15 mouse cellular contexts compared by ENCODE assay signal in the genomic region with DNA sequence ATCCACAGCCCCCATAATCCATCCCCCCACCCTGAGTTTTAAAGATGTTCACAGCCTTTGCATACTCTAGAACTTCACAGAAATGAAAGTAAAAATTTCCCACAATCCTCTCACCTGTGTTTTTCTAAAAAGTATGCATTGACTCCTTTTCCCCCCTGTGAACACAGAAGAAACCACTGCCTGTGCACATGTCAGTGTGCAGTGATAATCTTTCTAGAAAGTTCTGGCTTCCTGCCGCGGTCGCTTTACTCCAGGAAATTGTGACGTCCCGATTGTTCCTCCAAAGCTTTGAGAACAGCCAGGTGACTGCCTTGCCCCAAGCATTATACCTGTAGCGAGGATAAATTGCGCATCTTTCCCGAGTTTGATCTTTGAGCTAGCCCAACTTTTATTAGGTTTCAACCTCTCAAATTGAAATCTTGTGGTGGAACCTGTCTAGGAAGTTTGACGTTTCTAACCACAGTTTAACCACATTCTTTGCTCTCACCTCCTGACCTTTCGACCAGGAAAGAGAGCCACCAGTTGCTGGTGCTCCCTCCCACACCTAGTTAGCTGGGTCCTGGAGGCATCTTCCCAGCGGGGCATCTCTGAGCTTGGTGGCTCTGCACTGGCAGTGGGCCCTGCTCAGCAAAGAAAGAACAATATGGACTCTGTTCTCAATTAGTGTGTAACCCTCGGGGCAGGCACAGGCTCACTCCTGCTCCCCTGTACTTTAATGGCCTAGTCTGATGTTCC. TPM values are rescaled to one million over a fixed set of nuclear protein-coding genes. Genes with fewer than 3 reads are reported as not detected.
DNase-seq lines count a peak whose midpoint lies in the region; ATAC-seq lines count a peak whose summit lies in the region.
"Had no signal": no experiment of that assay in that cellular context is flagged by ENCODE, and none has a peak within 500 bp of the region (broad histone marks: within the 10 kb centered on the region; RNA-seq: fewer than 3 reads in every experiment).

No protein-coding gene starts in this region.

- intact Hi-C loops in heart, postnatal 36 days (cut with DNase I), result no loop called here
- intact Hi-C loops in gastrocnemius, postnatal 14 days (cut with DNase I; ENCODE audit: low total_unique reads), result no loop called here

- H3K9me3 ChIP-seq in embryonic facial prominence, embryonic 10.5 days, result no peaks in the 10 kb centered on the region
- H3K9me3 ChIP-seq: heart, embryonic 10.5 days; midbrain, embryonic 12.5 days had no signal

- H3K27me3 ChIP-seq in embryonic facial prominence, embryonic 10.5 days (replicated peaks; ENCODE audit: low read depth, poor library complexity, severe bottlenecking), result no peaks in the 10 kb centered on the region
- H3K27me3 ChIP-seq: midbrain, embryonic 12.5 days had no signal

- ATAC-seq in megakaryocyte progenitor cell, adult 5-6 weeks (replicated peaks; ENCODE audit: poor library complexity), result peak; percentile 14; the same call in 1 of the 2 replicates

- 65% methylated on average over 12 of the region's 12 CpGs for WGBS in embryonic facial prominence, embryonic 10.5 days

- DNase-seq in heart, adult 11 months, result peak; percentile 57
- DNase-seq in heart, postnatal 36 days, result no peak
- DNase-seq in thymus, postnatal 25 days, result peak; percentile 11
- DNase-seq in thymus, adult 18-20 months, result no peak
- peak; percentile 27 for DNase-seq in embryonic facial prominence, embryonic 10.5 days (ENCODE audit: low spot score)
- DNase-seq in gastrocnemius, postnatal 14 days, result no peak
- DNase-seq in heart, postnatal 4 days, result no peak
- DNase-seq: B cell, adult 2 months; cerebellum, postnatal 25 days had no signal

- H3K4me3 ChIP-seq in embryonic facial prominence, embryonic 10.5 days, result no peak overlapping the region
- H3K4me3 ChIP-seq: erythroblast, embryonic 14.5 days; heart, embryonic 10.5 days; midbrain, embryonic 12.5 days had no signal

- no peak overlapping the region for H3K27ac ChIP-seq in embryonic facial prominence, embryonic 10.5 days (replicated peaks)
- H3K27ac ChIP-seq: heart, embryonic 10.5 days; hindbrain, embryonic 14.5 days; kidney, postnatal 0 days; midbrain, embryonic 12.5 days had no signal

- H3K4me1 ChIP-seq in embryonic facial prominence, embryonic 10.5 days, result peaks cover 13% of the 10 kb centered on the region
- H3K4me1 ChIP-seq: heart, embryonic 10.5 days; midbrain, embryonic 12.5 days had no signal

- H3K36me3 ChIP-seq in embryonic facial prominence, embryonic 10.5 days (replicated peaks), result no peaks in the 10 kb centered on the region
- H3K36me3 ChIP-seq: heart, embryonic 10.5 days; midbrain, embryonic 12.5 days had no signal

RNA-seq across cellular contexts. Expression of gene Enpp4, which starts 15.9 kb away (rescaled TPM):
- 10 to 100 TPM; 21.1 to 22.6 TPM for total RNA-seq in heart, postnatal 36 days (2021)
- polyA plus RNA-seq in embryonic facial prominence, embryonic 10.5 days (2016; fragmentation: Nextera tagmentation; extraction: Ambion mirVana), result 2.2 and 3.1 TPM in 2 replicates
- total RNA-seq in megakaryocyte progenitor cell, adult 5-6 weeks (2015), result 13.9 and 14.9 TPM in 2 replicates
- total RNA-seq in megakaryocyte progenitor cell, adult 5-6 weeks (2017), result 10.8 and 13.5 TPM in 2 replicates
- total RNA-seq in gastrocnemius, postnatal 14 days (2021), result 10 to 100 TPM; 17.6 to 17.9 TPM
- 10 to 100 TPM; 13.5 to 13.8 TPM for total RNA-seq in heart, postnatal 4 days (2021)

RNA-seq across cellular contexts. Expression of gene Enpp5, which starts 42.9 kb away (rescaled TPM):
- total RNA-seq in heart, postnatal 36 days (2021), result 10 to 100 TPM; 11.9 to 13.4 TPM
- 6.1 and 6.5 TPM in 2 replicates for polyA plus RNA-seq in embryonic facial prominence, embryonic 10.5 days (2016; fragmentation: Nextera tagmentation; extraction: Ambion mirVana)
- total RNA-seq in megakaryocyte progenitor cell, adult 5-6 weeks (2015), result 5.2 and 5.6 TPM in 2 replicates
- total RNA-seq in megakaryocyte progenitor cell, adult 5-6 weeks (2017), result 9.1 and 12.2 TPM in 2 replicates
- total RNA-seq in gastrocnemius, postnatal 14 days (2021), result 1 to 10 TPM; 5.1 to 5.2 TPM
- 1 to 10 TPM; 8.3 to 9.1 TPM for total RNA-seq in heart, postnatal 4 days (2021)

Comparison
In these comparisons a context has a peak if more than half of its experiments do, and no peak if none do; other contexts are left out.
1. DNase-seq: peak in heart, adult 11 months (single experiment), thymus, postnatal 25 days (single experiment) and embryonic facial prominence, embryonic 10.5 days (single experiment); none in heart, postnatal 36 days (0 of 2), thymus, adult 18-20 months (0 of 2), gastrocnemius, postnatal 14 days (single experiment) and heart, postnatal 4 days (single experiment).